Mouse (Mus musculus) forebrain, postnatal 0 days (tissue): ENCODE data around the gene Sult1a1. TPM values are rescaled to one million over a fixed set of nuclear protein-coding genes. Genes with fewer than 3 reads are reported as not detected.
"Not testable (repeated sequence)": the region's sequence is repeated elsewhere in the genome, so short reads cannot be mapped to it uniquely, and the experiment has no call there.

Source experiments
- ATAC-seq: fragments of 200-750 bp; cut with Nextera tagmentation; 2 replicates; pipeline ENCODE4 v1.8.0; 2017; ENCODE audit warnings: mild to moderate bottlenecking, moderate library complexity
- DNase-seq: peaks from one replicate; pipeline ENCODE4 v3.0.0-alpha.2; 2015
- H3K27ac ChIP-seq: fragments of 300-500 bp; sonication (generic); 2 replicates; pipeline ENCODE4 v1.5.1; 2014; ENCODE audit warnings: low read depth, mild to moderate bottlenecking, antibody characterized with exemption, low read length, moderate library complexity, mixed read lengths
- H3K27me3 ChIP-seq: fragments of 300-500 bp; sonication (generic); 2 replicates; pipeline ENCODE4 v1.6.1; 2014; ENCODE audit warnings: mild to moderate bottlenecking, low read length, mixed read lengths; ENCODE audit not compliant: insufficient read depth
- H3K36me3 ChIP-seq: fragments of 300-500 bp; sonication (generic); 2 replicates; pipeline ENCODE4 v1.6.1; 2014; ENCODE audit warnings: mild to moderate bottlenecking, moderate library complexity; ENCODE audit not compliant: insufficient read depth
- H3K4me1 ChIP-seq: fragments of 300-500 bp; sonication (generic); 2 replicates; pipeline ENCODE4 v1.6.1; 2014; ENCODE audit warnings: antibody characterized with exemption; ENCODE audit not compliant: insufficient read depth
- H3K4me2 ChIP-seq: fragments of 300-500 bp; sonication (generic); 2 replicates; pipeline ENCODE4 v1.6.1; 2014; ENCODE audit warnings: low read depth, mild to moderate bottlenecking, moderate library complexity
- H3K4me3 ChIP-seq: fragments of 300-500 bp; sonication (generic); 2 replicates; pipeline ENCODE4 v1.5.1; 2014; ENCODE audit warnings: low read depth, low read length, mixed read lengths
- H3K9ac ChIP-seq: fragments of 300-500 bp; sonication (generic); 2 replicates; pipeline ENCODE4 v1.6.1; 2014; ENCODE audit warnings: mild to moderate bottlenecking
- H3K9me3 ChIP-seq: fragments of 300-500 bp; sonication (generic); 2 replicates; pipeline ENCODE4 v1.6.1; 2016; ENCODE audit warnings: low read length
- CTCF ChIP-seq: sonication (generic); IDR thresholded peaks from 2 replicates; pipeline ENCODE4 v1.5.1; 2016; ENCODE audit warnings: antibody characterized with exemption, control low read depth, low read depth
- WGBS: fragments of 180-500 bp; shearing (Covaris S2); extraction: QIAGEN DNeasy Blood & Tissue Kit; methylation state at CpG from one replicate; pipeline ENCODE4 v1.1.7; 2014; 5-methylcytosine and 5-hydroxymethylcytosine counted together
- polyA plus RNA-seq: library from polyadenylated mRNA; unstranded; fragments of >200 nt; fragmentation: Nextera tagmentation; extraction: Ambion mirVana; gene quantifications from 2 replicates; pipeline ENCODE4 v1.2.1, GENCODE M21; 2015
- total RNA-seq: library from RNA; depleted of rRNA; stranded (reverse); fragments of >200 nt; gene quantifications from 2 replicates; pipeline ENCODE4 v1.2.3, GENCODE M21; 2014

Gene Sult1a1
- total and polyA plus RNA-seq, 2 experiments from 2014 or later, result 16.0 to 22.8 TPM

DNA sequence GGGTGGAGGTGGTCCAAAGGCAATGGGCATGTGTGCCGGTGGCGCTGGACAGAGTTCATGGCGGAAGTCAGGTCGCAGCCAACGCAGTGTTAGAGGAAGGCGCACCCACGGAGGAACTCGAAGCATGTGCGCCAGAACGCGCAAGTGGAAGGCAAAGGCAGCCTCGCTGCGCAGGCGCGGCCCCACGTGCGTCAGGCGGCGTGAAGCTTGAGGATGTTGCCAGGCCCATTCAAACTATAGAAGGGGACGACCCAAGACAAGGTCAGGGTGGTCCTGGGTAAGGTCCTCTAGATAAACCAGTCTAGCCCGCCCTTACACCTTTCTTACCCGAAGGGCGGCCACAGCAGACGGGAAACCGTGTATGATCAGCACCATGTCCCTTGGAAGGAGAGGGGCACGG lies 16.2 kb upstream of the Sult1a1 start:
- Histone ChIP-seq H3K4me3 (no peak overlapping the region), H3K4me2 (no peak overlapping the region), H3K36me3 (peaks cover 17% of the 10 kb centered on the region), H3K27ac (no peak overlapping the region), H3K4me1 (peaks cover 16% of the 10 kb centered on the region), H3K9me3 (no peaks in the 10 kb centered on the region), H3K27me3 (no peaks in the 10 kb centered on the region), H3K9ac (no peak overlapping the region)
- TF ChIP-seq CTCF, result no peak
- DNase-seq, result no peak
- no peak for ATAC-seq
- 95% methylated on average over 26 of the region's 26 CpGs for WGBS

DNA sequence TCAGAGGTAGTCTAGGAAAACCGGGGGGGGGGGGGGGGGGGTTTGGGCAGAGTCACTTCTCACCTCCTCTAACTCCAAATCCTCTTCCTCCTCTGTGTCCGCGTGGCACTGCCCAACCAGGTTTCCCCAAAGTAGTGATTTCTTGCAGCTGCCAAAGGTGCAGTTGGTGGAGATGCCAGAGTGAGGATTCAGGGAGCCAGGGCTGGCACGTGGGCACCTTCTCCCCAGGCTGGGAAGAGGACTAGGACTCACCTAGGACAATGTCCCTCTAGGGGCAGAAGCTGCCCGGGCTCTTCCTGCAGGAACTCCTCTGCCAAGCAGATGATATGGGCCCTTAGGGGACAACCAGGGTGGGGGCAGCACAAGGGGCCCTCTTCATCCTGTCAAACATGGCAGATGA lies 15.4 kb upstream of the Sult1a1 start:
- Histone ChIP-seq H3K4me1 (peaks cover 12% of the 10 kb centered on the region), H3K4me2 (no peak overlapping the region), H3K4me3 (no peak overlapping the region), H3K27me3 (no peaks in the 10 kb centered on the region), H3K36me3 (peaks cover 17% of the 10 kb centered on the region), H3K9me3 (no peaks in the 10 kb centered on the region), H3K27ac (no peak overlapping the region), H3K9ac (no peak overlapping the region)
- ATAC-seq (no peak), DNase-seq (no peak)
- TF ChIP-seq CTCF, result no peak
- 87% methylated on average over 5 of the region's 5 CpGs for WGBS

GRCm38 (mm10) chr7:126690737-126691136 lies 14.5 kb upstream of the Sult1a1 start:
- Histone ChIP-seq H3K27ac (no peak overlapping the region), H3K4me1 (peaks cover 8% of the 10 kb centered on the region; the same call in 1 of the 2 replicates), H3K27me3 (no peaks in the 10 kb centered on the region), H3K4me3 (no peak overlapping the region), H3K36me3 (peaks cover 17% of the 10 kb centered on the region), H3K9ac (no peak overlapping the region), H3K9me3 (no peaks in the 10 kb centered on the region), H3K4me2 (no peak overlapping the region)
- ATAC-seq (no peak), DNase-seq (no peak)
- WGBS, result 85% methylated on average over 3 of the region's 3 CpGs
- TF ChIP-seq CTCF, result no peak

- no peak for ATAC-seq
- H3K9ac ChIP-seq, result no peak overlapping the region
- no peak overlapping the region for H3K27ac ChIP-seq
Measured at GRCm38 (mm10) chr7:126689021-126689420, 12.8 kb upstream of the Sult1a1 start.

DNA sequence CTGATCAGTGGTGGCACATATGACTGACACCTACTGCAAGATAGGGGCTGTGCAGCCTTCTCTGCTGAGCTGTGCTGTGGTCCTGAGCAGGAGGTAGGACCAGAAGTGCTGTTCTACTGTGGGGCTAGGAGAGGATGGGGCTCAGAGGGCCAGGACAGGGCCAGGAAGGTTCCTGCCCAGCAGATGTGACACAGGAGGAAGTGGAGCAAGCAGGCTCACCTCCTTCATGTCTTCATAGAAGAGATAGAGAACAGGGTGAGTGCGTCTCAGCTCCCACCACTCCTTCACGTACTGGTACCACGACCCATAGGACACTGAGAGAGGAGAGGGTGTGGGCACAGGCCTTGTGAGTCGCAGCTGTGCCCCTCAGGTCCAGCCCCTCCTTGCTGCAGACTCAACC lies 11.9 kb upstream of the Sult1a1 start:
- peaks cover 17% of the 10 kb centered on the region for H3K36me3 ChIP-seq
- ATAC-seq, H3K4me3 ChIP-seq, H3K9ac ChIP-seq, H3K27me3 ChIP-seq, H3K27ac ChIP-seq, H3K4me2 ChIP-seq, DNase-seq, H3K9me3 ChIP-seq, H3K4me1 ChIP-seq: not testable (repeated sequence)
- WGBS, result 82% methylated on average over 4 of the region's 4 CpGs

More at GRCm38 (mm10) chr7:126689021-126689420, 12.8 kb upstream of the Sult1a1 start:
- no peak for TF ChIP-seq CTCF
- H3K4me3 ChIP-seq, result no peak overlapping the region
- 81% methylated on average over 3 of the region's 3 CpGs for WGBS
- peaks cover 17% of the 10 kb centered on the region for H3K36me3 ChIP-seq
- H3K4me1 ChIP-seq, result peaks cover 3% of the 10 kb centered on the region; the same call in 1 of the 2 replicates
- H3K4me2 ChIP-seq, result no peak overlapping the region
- DNase-seq, result no peak
- H3K9me3 ChIP-seq, result no peaks in the 10 kb centered on the region
- no peaks in the 10 kb centered on the region for H3K27me3 ChIP-seq

- H3K9ac ChIP-seq, result no peak overlapping the region
- H3K4me3 ChIP-seq, result no peak overlapping the region
- ATAC-seq (no peak), DNase-seq (no peak)
- H3K27me3 ChIP-seq, result no peaks in the 10 kb centered on the region
- H3K4me1 ChIP-seq, result no peaks in the 10 kb centered on the region
- no peak for TF ChIP-seq CTCF
- WGBS, result 92% methylated on average over 5 of the region's 5 CpGs
- no peak overlapping the region for H3K27ac ChIP-seq
- peaks cover 6% of the 10 kb centered on the region; the same call in 1 of the 2 replicates for H3K36me3 ChIP-seq
- no peaks in the 10 kb centered on the region for H3K9me3 ChIP-seq
- no peak overlapping the region for H3K4me2 ChIP-seq
Measured at GRCm38 (mm10) chr7:126681221-126681620, 5.0 kb upstream of the Sult1a1 start.

DNA sequence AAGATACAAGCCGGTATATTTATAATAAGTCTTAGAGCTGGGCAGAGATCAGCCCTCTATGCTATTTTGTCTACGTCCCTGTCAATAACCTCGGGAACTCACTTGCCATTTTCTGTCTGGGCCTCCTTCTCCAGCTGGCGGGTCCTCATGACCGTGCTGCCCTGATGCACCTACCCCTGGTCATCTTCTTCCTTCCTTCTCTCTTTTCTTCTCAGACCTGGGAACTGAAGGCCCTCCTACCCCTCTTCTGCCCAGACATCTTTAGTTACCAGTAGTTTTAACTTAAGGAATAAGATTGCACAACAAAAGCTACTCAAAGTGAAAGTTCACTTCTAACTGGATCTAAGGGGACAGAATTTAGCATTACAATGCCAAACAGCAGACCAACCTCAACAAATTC lies 3.5 kb upstream of the Sult1a1 start:
- Histone ChIP-seq H3K4me1 (no peaks in the 10 kb centered on the region), H3K36me3 (peaks cover 6% of the 10 kb centered on the region; the same call in 1 of the 2 replicates), H3K9me3 (no peaks in the 10 kb centered on the region), H3K9ac (no peak overlapping the region), H3K27ac (no peak overlapping the region), H3K4me2 (no peak overlapping the region), H3K4me3 (no peak overlapping the region), H3K27me3 (no peaks in the 10 kb centered on the region)
- no peak for ATAC-seq
- 90% methylated on average over 5 of the region's 5 CpGs for WGBS
- no peak for TF ChIP-seq CTCF
- no peak for DNase-seq
